Mouse (Mus musculus) urinary bladder, postnatal 36 days (tissue): ENCODE results near the gene Tmcc2.
A peak's percentile ranks its signal among the peaks of the same experiment; 100 is the strongest.

Experiments used
- DNase-seq, 2 experiments: peaks; one replicate each; pipeline ENCODE4 v3.0.0; 2022; ENCODE audit warnings: low spot score in 2 of 2, mixed read lengths in 1 of 2

The Tmcc2 gene

GRCm38 (mm10) chr1:132341731-132342501 is 49.2 kb downstream of the Tmcc2 start:
- peak in 1 of 2 experiments; percentile 54 for DNase-seq

GRCm38 (mm10) chr1:132338027-132338660 is 52.9 kb downstream of the Tmcc2 start:
- no peak for DNase-seq

DNA sequence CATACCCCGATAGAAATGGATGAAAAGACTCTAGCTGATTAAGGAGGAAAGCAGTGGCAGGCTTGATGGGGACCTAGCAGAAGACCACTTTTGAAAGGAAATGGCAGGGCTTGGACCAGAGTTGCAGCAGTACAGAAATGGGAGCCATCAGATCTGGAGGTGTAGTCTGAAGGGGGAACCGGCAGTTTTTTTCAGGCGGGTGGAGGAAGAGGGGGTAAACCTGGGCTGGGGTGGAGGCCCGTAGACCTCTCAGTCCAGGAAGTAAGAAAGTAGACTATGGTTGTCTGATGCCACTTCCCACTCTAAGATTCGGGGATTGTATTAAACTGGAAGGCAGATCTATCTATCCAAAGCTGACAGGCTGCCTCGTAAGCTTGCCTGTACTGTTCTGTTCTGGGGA is 54.2 kb downstream of the Tmcc2 start:
- DNase-seq: no peak

DNA sequence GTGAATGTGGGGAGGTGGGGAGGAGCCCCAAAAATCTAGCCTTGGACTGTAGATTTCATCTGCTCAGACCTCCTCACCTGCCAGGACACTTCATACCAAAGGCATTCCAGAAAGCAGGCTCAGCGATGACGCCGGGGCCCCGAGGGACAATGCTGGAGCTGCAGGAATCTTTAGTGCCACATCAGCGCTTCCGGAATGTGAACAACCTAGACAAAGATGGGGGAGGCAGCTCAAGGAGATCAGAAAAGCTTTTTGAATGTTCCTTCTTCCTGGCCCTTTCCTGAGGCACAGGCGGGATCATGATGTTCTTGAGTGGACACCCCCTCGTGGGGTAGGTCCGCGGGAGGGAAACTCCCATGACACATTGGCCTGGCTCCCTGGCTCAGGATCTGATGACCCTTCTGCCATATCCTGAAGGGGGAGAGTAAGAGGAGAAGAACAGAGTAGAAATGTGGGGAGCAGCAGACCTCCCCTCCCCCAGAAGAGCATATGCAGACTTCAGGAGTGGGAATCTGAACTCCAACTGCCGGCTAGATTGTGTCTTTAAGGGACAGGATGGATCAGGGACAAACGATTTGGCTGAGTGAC is 55.6 kb downstream of the Tmcc2 start:
- DNase-seq: no peak

GRCm38 (mm10) chr1:132334178-132334801 is 56.8 kb downstream of the Tmcc2 start:
- DNase-seq: no peak

- DNase-seq: peak in 1 of 2 experiments; percentile 48
These were observed 57.4 kb downstream of the Tmcc2 start for GRCm38 (mm10) chr1:132333675-132334141.

DNA sequence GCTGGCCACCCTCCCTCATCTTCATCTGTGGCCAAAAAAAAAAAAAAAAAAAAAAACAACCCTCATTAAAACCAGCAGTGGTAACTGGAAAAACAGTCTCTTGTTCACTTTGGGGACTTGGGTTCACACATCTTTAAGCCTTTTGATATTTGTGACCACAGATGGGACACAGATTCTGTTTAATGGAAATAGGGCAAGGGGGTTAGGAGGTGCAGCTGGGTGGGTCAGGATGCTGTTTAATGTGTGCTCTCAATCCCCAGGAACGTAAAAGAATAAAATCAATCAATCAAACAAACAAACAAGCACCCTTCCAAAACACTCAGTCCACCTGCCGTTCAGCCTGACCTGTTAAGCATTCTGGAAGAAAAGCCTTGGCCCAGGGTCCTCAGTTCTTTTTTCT is 57.9 kb downstream of the Tmcc2 start:
- DNase-seq: no peak

DNA sequence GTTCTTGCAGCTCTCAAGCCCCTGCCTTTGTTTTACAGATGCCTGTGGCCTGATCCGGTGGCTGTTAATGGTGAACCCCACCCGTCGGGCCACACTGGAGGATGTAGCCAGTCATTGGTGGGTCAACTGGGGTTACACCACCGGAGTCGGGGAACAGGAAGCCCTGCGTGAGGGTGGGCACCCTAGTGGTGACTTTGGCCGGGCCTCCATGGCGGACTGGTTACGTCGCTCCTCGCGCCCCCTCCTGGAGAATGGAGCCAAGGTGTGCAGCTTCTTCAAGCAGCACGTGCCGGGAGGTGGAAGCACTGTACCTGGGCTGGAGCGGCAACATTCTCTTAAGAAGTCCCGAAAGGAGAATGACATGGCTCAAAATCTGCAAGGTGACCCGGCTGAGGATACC is 59.8 kb downstream of the Tmcc2 start:
- DNase-seq: no peak

DNA sequence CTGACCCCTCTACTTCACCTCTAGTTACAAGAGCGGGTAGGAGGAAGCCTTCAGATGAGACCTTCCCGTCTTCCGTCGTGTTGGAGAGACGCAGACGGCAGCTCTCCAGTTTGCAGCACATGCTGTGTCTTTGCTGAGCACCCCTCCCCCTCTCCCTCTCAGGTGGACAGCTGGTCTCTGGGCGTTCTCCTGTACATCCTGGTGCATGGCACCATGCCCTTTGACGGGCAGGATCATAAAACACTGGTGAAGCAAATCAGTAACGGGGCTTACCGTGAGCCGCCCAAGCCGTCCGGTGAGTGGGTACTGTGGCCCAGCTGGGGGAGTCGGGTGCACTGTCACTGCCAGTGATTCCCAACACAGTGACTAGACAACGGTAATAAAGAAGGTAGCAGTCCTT is 60.7 kb downstream of the Tmcc2 start:
- no peak for DNase-seq

DNA sequence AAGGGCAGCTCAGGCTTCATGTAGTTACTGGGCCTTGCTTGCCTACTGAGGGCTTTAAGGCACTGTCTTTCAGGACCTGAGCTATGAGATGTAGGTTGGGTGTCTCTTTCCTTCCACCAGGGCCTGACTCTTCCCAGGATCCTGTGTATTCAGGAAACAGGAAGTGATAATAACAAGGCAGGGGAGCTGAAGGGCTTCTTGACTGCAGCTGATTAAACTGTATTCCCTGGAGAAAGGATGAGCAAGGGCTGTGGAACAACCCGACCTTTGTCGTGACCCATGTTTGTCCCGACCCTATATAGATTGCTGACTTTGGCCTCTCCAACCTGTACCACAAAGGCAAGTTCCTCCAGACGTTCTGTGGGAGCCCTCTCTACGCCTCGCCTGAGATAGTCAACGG is 61.4 kb downstream of the Tmcc2 start:
- no peak for DNase-seq

- DNase-seq: no peak
These were observed 62.5 kb downstream of the Tmcc2 start for GRCm38 (mm10) chr1:132328565-132328964.

- no peak for DNase-seq
These were observed 63.6 kb downstream of the Tmcc2 start for GRCm38 (mm10) chr1:132327477-132327876.

GRCm38 (mm10) chr1:132326777-132327176 is 64.3 kb downstream of the Tmcc2 start:
- no peak for DNase-seq

DNA sequence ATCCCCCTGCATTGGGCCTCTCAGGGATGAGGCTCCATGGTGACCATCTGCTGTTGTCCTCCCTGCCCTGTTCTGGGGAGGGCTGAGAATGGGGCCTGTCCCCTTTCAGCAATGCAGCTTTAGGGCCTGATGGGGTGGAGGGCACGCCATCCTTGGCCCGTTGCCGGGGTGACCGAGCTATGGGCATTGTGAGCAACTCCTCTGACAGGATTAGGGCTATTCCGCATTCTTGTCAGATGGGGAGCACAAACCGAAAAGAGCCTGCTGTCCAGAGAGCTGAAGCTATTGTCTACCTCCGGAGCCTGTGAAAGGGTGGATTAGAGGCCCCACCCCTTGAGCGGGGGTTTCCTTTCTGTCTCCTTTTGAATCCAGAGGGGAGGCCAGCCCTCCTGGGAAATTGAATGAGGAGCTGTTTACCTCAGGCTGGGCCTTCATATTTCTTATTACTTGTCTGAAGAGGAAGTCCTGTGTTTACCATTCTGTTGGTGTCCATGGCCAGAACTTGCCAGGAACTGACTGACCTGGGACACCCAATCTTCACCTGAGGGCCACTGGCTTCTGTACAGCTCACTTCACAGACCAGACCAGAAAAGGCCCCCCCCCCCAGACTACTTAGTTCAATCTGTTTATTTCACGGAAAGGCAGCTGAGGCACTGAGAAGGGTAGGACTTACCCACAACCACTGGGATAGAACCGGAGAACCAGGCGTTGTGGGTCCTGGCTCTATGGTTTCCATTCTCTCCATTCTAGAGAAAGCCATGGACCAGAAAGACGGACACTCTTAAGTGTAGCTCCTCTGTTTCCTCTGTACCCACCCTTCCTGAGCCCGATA is 68.2 kb downstream of the Tmcc2 start:
- DNase-seq: no peak

- DNase-seq: no peak
These were observed 69.1 kb downstream of the Tmcc2 start for GRCm38 (mm10) chr1:132321821-132322580.

- peak; percentile 85 to 89 for DNase-seq
These were observed 71.8 kb downstream of the Tmcc2 start for GRCm38 (mm10) chr1:132319242-132319641.

DNA sequence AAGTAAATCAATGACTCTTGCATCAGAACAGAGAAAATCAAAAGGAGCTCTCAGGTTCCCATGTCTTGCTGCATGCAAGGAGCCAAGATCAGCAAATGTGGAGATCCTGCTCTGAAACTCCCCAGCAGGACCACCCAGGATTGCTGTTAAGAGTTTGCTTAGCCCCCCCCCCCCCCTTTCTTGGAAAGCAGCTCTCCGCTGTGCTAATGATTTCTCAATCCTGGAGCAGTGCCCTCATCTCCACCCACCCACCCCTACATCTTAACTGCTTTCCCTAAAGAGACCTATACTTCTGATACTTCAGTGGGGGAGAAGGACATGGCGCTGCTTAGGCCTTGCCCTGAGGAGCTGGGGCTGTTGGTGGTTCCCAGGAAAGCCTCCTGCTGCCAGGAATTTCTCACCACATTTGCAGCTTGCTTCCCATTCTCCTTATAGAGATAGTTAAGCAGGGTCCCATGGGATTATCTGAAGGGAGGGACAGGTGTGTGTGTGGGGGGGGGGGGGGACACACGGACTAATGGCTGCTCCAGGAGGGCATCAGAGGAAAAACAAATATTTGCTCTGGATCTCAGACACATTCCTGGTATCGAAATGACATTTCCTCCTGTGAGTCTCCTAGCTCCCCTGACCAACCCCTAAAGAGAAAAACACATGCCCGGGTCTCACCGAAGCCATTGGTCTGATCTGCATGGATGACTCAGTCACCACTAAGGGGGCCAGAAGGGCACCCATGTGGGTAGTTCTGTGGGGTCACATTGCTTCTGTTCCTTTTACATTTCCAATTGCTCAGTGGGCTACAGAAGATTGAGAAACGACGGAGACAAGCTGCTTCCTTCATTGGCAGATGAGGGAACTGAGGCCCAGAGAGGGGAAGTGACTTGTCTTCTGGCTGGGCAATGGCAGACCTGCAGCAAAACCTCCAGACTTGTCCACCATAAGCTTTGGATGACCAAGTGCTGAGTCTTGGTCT is 72.9 kb downstream of the Tmcc2 start:
- DNase-seq: no peak

DNA sequence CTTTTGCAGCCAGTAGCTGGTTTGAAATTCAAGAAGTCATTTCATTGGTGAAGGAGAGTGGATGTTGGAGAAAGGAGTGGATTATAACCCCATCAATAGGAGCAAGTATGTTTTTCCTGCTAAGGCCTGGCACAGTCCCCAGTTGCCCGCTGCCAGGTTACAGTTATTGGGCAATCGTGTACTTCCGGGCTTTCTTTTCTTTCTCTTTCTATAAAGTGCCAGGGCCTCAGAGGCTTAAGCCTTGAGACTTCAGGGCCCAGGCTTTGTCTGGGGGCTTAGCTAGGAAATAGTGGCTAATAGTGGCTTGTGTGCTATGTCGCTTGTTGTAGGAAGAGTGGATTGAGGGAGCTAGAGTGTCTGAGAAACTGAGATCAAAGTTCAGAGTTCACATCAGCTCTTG is 73.7 kb downstream of the Tmcc2 start:
- DNase-seq: peak; percentile 38 to 72

DNA sequence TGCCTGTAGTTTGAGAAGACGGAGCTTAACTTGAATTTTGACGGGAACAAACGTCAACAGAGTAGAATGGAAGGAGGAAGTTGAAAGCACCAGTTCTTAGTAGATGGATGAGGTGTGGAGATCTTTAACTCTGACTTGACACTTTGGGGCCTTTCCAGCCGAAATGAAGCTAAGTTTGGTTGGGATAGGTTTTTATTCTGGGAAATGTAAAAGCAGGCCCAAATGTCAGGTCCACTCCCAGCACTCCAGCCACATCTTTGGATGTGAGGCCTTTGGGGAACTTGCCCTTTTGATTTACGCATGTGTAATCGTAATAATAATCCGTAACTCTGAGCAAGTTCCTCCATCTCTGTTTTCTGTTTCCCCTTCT is 74.5 kb downstream of the Tmcc2 start:
- no peak for DNase-seq
